Mouse (Mus musculus) ES-Bruce4 (cell line): Measurements from ENCODE around the gene Ppp1r26. TPM values are rescaled to one million over a fixed set of nuclear protein-coding genes. Genes with fewer than 3 reads are reported as not detected.

Experiments
- H3K27ac ChIP-seq: 2 replicates; pipeline ENCODE4 v1.5.1; 2012; ENCODE audit warnings: low read length, inconsistent platforms; ENCODE audit not compliant: insufficient read depth
- H3K27me3 ChIP-seq: 2 replicates; pipeline ENCODE4 v1.6.1; 2012; ENCODE audit warnings: mild to moderate bottlenecking, low read length, inconsistent platforms; ENCODE audit not compliant: control insufficient read depth, poor library complexity, insufficient read depth, severe bottlenecking
- H3K36me3 ChIP-seq: 2 replicates; pipeline ENCODE4 v1.6.1; 2012; ENCODE audit warnings: inconsistent platforms, mild to moderate bottlenecking, low read length, moderate library complexity; ENCODE audit not compliant: control insufficient read depth, poor library complexity, insufficient read depth, severe bottlenecking
- H3K4me1 ChIP-seq: one replicate; pipeline ENCODE4 v1.8.1; 2011; ENCODE audit warnings: low read length; ENCODE audit not compliant: control insufficient read depth, insufficient read depth
- H3K4me3 ChIP-seq: 2 replicates; pipeline ENCODE4 v1.5.1; 2011; ENCODE audit warnings: low read depth, mild to moderate bottlenecking, low read length
- H3K9ac ChIP-seq: 2 replicates; pipeline ENCODE4 v1.6.1; 2012; ENCODE audit warnings: low read depth, mild to moderate bottlenecking, inconsistent platforms; ENCODE audit not compliant: poor library complexity, severe bottlenecking
- H3K9me3 ChIP-seq: replicated peaks from 2 replicates; pipeline ENCODE4 v1.6.1; 2012; ENCODE audit warnings: mild to moderate bottlenecking, low read length, inconsistent platforms; ENCODE audit not compliant: control insufficient read depth, poor library complexity, insufficient read depth, severe bottlenecking
- CTCF ChIP-seq: IDR thresholded peaks from one replicate; pipeline ENCODE4 v1.8.1; 2011; ENCODE audit warnings: low read depth, low read length
- EP300 ChIP-seq: IDR thresholded peaks from 2 replicates; pipeline ENCODE4 v1.6.1; 2011; ENCODE audit warnings: low read depth, low read length; ENCODE audit not compliant: insufficient read depth
- POLR2A ChIP-seq: IDR thresholded peaks from one replicate; pipeline ENCODE4 v1.8.1; 2011; ENCODE audit warnings: low read length; ENCODE audit not compliant: insufficient read depth
- polyA plus RNA-seq: library from polyadenylated mRNA; stranded (reverse); fragments of >200 nt; gene quantifications from 2 replicates; pipeline ENCODE4 v1.2.4, GENCODE M21; 2011; ENCODE audit warnings: low read depth; ENCODE audit not compliant: missing spikeins, insufficient read depth, insufficient read length

The Ppp1r26 gene
- polyA plus RNA-seq, 1 experiment, result 4.0 TPM

DNA sequence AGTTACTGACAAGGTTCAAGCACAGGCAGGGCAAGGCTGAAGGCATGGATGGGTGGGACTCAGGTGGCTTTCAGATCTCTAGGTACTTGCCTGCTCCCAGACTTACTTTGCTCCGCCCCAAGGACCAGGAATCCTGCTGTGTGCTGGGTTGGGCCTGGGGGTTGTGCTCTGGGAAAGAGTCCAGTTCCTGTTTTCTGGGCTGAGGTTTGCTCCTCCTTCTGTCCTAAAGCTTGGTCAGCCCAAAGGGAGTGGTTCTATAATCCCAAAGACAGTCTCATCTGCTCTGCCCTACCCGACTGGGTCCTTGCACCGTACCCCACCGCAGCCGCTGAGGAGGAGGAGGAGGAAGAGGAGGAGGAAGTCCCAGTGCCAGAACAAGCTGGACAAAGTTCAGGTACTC lies 50.1 kb downstream of the Ppp1r26 start, which contains the start of gene Gbgt1:
TSS of gene Gbgt1 (plus strand) at position 221 of the 400 bp plus-strand sequence.
- H3K4me3 ChIP-seq, result peak within 1 kb of the TSS; percentile 0; the same call in 1 of the 2 replicates
- no peaks in the 10 kb centered on the region for H3K27me3 ChIP-seq
- H3K36me3 ChIP-seq, result no peaks in the 10 kb centered on the region
- no peak within 1 kb of the TSS for H3K27ac ChIP-seq
- no peaks in the 10 kb centered on the region for H3K4me1 ChIP-seq
- H3K9ac ChIP-seq, result no peak within 1 kb of the TSS
- H3K9me3 ChIP-seq, result peaks cover 26% of the 10 kb centered on the region
- no peak for TF ChIP-seq EP300
- TF ChIP-seq CTCF, result no peak
- TF ChIP-seq POLR2A, result no peak

DNA sequence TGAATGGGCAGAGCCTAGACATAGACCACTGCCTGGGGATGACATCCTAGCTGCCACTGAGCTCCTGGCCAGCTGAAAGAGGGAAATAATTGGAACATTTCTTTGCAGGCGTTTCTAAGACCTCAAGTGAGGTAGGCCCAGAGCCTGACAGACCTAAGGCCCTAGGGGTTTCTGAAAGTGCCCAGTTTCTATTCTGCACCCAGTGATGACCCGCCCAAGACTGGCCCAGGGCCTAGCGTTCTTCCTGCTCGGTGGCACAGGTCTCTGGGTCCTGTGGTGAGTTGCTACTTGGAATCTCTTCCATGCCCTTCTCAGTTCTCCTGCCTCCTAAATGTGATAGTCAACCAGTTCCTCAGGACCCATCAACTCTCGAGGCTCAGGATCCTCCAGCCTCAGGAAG lies 51.0 kb downstream of the Ppp1r26 start:
- TF ChIP-seq POLR2A (no peak), CTCF (no peak), EP300 (no peak)
- Histone ChIP-seq H3K9ac (no peak overlapping the region), H3K27me3 (no peaks in the 10 kb centered on the region), H3K36me3 (no peaks in the 10 kb centered on the region), H3K4me1 (no peaks in the 10 kb centered on the region), H3K4me3 (no peak overlapping the region), H3K9me3 (peaks cover 26% of the 10 kb centered on the region), H3K27ac (no peak overlapping the region)

DNA sequence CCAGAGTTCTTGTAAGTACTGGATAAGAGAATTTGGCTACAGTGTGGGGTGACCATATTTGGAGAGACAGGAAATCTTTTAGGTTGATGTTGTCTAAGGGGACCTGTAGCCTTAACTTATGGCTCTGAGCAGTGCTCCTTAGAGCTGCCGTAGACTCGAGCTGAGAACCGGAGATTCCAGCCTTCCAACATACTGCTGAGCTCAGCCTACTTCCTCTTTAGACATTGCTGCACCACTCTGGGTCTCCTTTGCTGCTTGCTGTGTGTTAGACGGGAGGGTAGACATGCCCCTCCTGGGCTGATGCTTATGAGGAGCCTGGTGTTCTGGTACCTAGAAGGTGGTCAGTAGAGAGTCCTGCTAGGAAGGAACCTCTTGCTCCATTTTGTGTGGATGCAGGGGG lies 51.8 kb downstream of the Ppp1r26 start:
- TF ChIP-seq CTCF, result no peak
- no peak for TF ChIP-seq POLR2A
- no peak for TF ChIP-seq EP300
- no peaks in the 10 kb centered on the region for H3K4me1 ChIP-seq

DNA sequence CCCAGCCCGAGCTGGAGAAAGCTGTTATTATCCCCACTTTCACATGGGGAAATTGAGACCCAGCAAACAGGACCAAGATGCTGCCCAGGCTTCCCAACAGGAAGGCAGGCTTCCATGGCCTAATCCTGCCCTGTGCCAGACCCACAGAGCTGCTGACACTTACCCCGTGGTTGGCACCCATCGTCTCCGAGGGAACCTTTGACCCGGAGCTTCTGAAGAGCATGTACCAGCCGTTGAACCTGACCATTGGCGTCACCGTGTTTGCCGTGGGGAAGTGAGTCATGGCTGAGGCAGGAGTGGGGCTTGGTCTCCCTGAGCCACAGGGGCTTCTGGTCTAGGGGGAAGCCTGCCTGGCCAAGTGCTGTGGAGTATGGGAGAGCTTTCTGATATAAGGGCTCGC lies 56.4 kb downstream of the Ppp1r26 start:
- Histone ChIP-seq H3K9me3 (no peaks in the 10 kb centered on the region), H3K36me3 (no peaks in the 10 kb centered on the region), H3K9ac (no peak overlapping the region), H3K4me1 (peaks cover 11% of the 10 kb centered on the region), H3K27me3 (no peaks in the 10 kb centered on the region), H3K27ac (no peak overlapping the region), H3K4me3 (no peak overlapping the region)
- no peak for TF ChIP-seq CTCF
- TF ChIP-seq POLR2A, result no peak
- no peak for TF ChIP-seq EP300

More for the DNA sequence above, 51.8 kb downstream of the Ppp1r26 start:
- H3K4me3 ChIP-seq, result no peak overlapping the region
- peaks cover 25% of the 10 kb centered on the region for H3K9me3 ChIP-seq
- no peak overlapping the region for H3K27ac ChIP-seq
- no peaks in the 10 kb centered on the region for H3K27me3 ChIP-seq
- no peaks in the 10 kb centered on the region for H3K36me3 ChIP-seq
- no peak overlapping the region for H3K9ac ChIP-seq

DNA sequence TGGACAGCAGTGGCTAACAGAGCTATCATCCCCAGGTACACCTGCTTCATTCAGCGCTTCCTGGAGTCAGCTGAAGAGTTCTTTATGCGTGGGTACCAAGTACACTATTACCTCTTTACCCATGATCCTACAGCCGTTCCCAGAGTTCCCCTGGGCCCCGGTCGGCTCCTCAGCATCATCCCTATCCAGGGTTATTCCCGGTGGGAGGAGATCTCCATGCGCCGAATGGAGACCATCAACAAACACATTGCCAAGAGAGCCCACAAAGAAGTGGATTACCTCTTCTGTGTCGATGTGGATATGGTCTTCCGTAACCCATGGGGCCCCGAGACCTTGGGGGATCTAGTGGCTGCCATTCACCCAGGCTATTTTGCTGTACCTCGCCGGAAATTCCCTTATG lies 58.1 kb downstream of the Ppp1r26 start:
- Histone ChIP-seq H3K36me3 (no peaks in the 10 kb centered on the region), H3K9me3 (no peaks in the 10 kb centered on the region), H3K27ac (no peak overlapping the region), H3K4me1 (peaks cover 11% of the 10 kb centered on the region), H3K27me3 (no peaks in the 10 kb centered on the region), H3K4me3 (peak overlapping the region; percentile 39), H3K9ac (no peak overlapping the region)
- TF ChIP-seq EP300 (no peak), POLR2A (no peak), CTCF (no peak)

Other genes with a start within 250 kb of the Ppp1r26 start
- 34.9 and 41.9 TPM in 2 replicates for gene 1700007K13Rik, start 19.5 kb downstream of the Ppp1r26 start, polyA plus RNA-seq
- gene Mrps2, start 21.3 kb downstream of the Ppp1r26 start, polyA plus RNA-seq, result 68.4 and 74.6 TPM in 2 replicates
- 2.1 and 2.8 TPM in 2 replicates for gene Gbgt1, start 50.1 kb downstream of the Ppp1r26 start, polyA plus RNA-seq
- gene Gm10134, start 59.3 kb downstream of the Ppp1r26 start, polyA plus RNA-seq, result 2.8 TPM in 1 of 2 replicates, not detected in the other
- 49.2 and 50.4 TPM in 2 replicates for gene Ralgds, start 66.3 kb downstream of the Ppp1r26 start, polyA plus RNA-seq
- not detected in 2 replicates for gene Cel, start 116.6 kb downstream of the Ppp1r26 start, polyA plus RNA-seq
- 29.0 TPM in 2 replicates for gene Gtf3c5, start 137.0 kb downstream of the Ppp1r26 start, polyA plus RNA-seq
- 0.49 and 0.76 TPM in 2 replicates for gene Gfi1b, start 175.2 kb downstream of the Ppp1r26 start, polyA plus RNA-seq
- gene Tsc1, start 194.4 kb downstream of the Ppp1r26 start, polyA plus RNA-seq, result 26.9 and 32.5 TPM in 2 replicates